Mouse (Mus musculus) urinary bladder, postnatal 10 days (tissue): ENCODE measurements at regions not wholly inside any gene's neighbourhood (a gene's known extent, or its start where the extent isn't known, plus 50 kb on each side); places are given as distances from the start of the nearest gene placed in this dataset.

ENCODE experiments used
- DNase-seq: peaks from one replicate; pipeline ENCODE4 v3.0.0; 2022; ENCODE audit warnings: low spot score

GRCm38 (mm10) chr2:136617138-136617537 lies 96.1 kb upstream of the Snap25 start:
- no peak for DNase-seq

GRCm38 (mm10) chr2:136618114-136618513 lies 95.1 kb upstream of the Snap25 start:
- DNase-seq = no peak

DNA sequence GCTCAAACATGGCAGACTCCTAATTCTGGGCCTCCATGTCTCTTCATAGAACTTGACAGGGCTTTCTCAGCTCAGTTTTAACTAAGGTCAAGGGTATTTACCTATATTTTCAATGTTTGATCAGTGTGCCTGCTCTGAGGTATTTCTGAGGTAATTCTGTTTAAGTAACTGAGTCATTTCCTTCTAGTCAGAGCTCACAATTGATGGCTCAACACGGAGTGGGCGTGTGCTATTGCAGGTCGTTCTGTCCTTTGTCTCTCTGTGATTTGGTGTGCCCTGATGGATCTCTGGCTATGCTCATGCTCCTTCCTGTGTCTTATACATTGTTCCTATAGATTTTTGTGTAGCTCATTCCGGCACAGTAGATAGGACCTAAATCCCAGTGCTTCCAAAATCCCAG lies 92.9 kb upstream of the Snap25 start:
- DNase-seq = no peak

GRCm38 (mm10) chr2:136620969-136621368 lies 92.3 kb upstream of the Snap25 start:
- no peak for DNase-seq

GRCm38 (mm10) chr2:136623808-136624489 lies 89.3 kb upstream of the Snap25 start:
- no peak for DNase-seq

DNA sequence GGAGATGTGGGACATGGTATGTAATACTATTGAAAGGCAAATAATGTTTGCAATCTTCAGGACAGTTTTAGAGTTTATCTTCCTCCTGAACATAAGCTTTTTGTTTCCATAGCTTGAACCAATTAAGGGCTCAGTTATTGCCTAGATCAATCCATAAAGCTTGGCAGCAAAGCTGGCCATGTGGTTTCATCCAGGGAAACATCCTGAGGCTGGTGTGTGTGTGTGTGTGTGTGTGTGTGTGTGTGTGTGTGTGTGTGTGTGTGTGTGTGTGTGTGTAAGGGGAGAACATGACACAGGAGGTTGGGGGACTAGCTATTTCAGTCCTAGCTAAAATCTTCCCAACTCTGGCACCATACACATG lies 88.8 kb upstream of the Snap25 start:
- no peak for DNase-seq

DNA sequence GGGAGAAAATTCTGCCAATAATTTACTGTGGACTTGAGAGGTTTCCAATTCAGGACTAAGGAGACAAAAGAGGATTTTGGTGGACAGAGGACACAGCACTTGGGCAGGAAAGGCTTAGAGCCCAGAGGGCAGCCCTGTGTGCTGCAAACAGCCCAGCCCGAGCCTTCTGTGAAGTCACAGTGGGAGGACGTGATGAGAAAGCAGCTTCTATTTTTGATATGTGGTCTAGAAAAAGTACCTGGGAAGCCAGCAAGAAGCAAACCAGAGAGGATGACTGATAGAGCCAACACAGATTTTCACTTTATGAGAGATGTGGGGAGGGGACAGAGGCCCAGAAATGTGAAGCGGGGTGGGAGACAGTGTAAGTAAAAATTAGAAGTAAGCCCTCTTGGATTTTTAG lies 66.3 kb upstream of the Snap25 start:
- DNase-seq = no peak

DNA sequence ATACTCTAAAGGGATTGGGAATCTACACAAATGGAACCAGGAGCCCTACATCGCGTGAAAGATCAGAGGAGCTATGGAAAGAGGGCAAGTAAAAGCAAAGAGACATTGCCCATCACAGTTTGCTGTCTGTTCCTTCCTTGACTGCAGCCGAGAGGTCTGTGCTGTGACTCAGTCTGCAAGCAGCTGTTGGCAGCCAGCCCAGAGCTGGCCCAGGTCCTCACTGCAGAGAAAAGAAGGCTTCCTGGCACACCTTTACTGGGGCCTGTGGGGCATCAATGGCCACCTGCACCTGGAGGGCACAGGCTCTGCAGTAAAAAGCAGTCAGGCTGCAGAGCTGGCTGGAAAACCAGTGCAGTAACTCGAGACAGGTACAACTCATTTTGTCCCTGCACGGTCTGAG lies 64.6 kb upstream of the Snap25 start:
- DNase-seq = peak; percentile 12

DNA sequence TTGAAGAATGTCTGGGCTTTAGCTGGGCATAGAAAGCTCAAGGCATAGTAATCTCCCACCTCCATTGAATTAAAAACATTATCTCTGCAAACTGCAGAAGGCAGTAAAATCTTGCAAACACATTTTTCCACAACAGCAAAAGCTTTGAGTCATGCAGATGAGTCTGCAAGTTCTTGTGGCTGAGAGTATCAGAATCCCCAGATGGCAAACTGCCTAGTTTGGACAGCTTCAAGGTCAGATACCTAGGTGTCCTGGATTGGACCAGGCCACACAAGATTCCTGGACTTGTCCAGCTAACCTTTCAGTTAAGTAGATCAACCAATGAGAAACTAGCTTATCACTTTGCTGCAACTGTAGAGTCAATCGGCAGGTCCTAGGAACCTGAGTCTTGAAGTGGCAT lies 62.5 kb upstream of the Snap25 start:
- DNase-seq = no peak

DNA sequence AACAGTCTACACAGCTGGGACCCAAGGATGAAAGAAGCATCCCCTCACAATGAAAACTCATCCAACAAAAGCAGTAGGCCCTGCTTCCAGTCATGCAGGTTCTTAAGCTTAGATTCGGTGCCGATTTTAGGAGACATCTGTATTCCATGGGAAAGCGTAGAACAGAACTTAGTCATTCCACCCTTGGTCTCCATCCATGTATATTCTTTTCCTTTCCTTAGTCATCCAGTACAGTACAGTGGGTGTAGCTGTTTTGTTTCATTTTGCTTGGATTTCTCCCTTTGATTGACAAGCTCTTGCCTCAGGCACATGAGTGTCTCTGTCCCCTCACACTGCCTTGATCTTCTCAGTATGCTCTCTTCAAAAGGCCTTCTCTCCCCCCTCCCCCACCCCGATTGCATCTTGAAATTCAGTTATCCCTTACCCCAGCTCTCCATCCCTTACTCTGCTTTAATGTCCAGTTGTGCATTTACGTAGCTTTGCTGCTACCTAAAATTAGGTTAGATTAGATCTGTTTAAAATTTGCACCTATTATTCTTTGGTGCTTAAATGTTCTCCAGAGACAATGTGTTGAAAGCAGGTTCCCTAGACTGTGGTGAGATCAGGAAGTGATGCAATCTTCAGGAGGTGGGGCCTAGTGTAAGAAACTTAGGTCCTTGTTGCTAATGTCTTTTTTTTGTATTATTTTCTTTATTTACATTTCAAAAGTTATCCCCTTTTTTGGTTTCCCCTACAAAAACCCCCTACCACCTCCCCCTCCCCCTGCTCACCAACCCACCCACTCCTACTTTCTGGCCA lies 60.8 kb upstream of the Snap25 start:
- no peak for DNase-seq
